Mouse (Mus musculus) stomach, embryonic 16.5 days (tissue): ENCODE results near the gene Abca2. TPM values are rescaled to one million over a fixed set of nuclear protein-coding genes. Genes with fewer than 3 reads are reported as not detected.

Experiments used
- ATAC-seq: fragments of 200-750 bp; cut with Nextera tagmentation; 2 replicates; pipeline ENCODE4 v1.8.0; 2017; ENCODE audit warnings: moderate number of reproducible peaks, moderate TSS enrichment; ENCODE audit not compliant: insufficient read depth, low FRiP score
- H3K27ac ChIP-seq: fragments of 300-500 bp; sonication (generic); 2 replicates; pipeline ENCODE4 v1.5.1; 2014; ENCODE audit warnings: low read length
- H3K27me3 ChIP-seq: fragments of 300-500 bp; sonication (generic); 2 replicates; pipeline ENCODE4 v1.6.1; 2014; ENCODE audit warnings: low read length, control low read depth, mixed read lengths; ENCODE audit not compliant: control insufficient read depth, insufficient read depth
- H3K36me3 ChIP-seq: fragments of 300-500 bp; sonication (generic); 2 replicates; pipeline ENCODE4 v1.6.1; 2014; ENCODE audit warnings: low read length; ENCODE audit not compliant: control insufficient read depth, insufficient read depth
- H3K4me1 ChIP-seq: fragments of 300-500 bp; sonication (generic); 2 replicates; pipeline ENCODE4 v1.6.1; 2014; ENCODE audit warnings: low read length, control low read depth, mixed read lengths; ENCODE audit not compliant: control insufficient read depth, insufficient read depth
- H3K4me2 ChIP-seq: fragments of 300-500 bp; sonication (generic); 2 replicates; pipeline ENCODE4 v1.6.1; 2014; ENCODE audit warnings: low read depth, low read length, mixed read lengths
- H3K4me3 ChIP-seq: fragments of 300-500 bp; sonication (generic); replicated peaks from 2 replicates; pipeline ENCODE4 v1.5.1; 2014; ENCODE audit warnings: mild to moderate bottlenecking, low read length
- H3K9ac ChIP-seq: fragments of 300-500 bp; sonication (generic); 2 replicates; pipeline ENCODE4 v1.6.1; 2014; ENCODE audit warnings: low read length
- H3K9me3 ChIP-seq: fragments of 300-500 bp; sonication (generic); replicated peaks from 2 replicates; pipeline ENCODE4 v1.6.1; 2016; ENCODE audit warnings: low read length, control low read depth; ENCODE audit not compliant: control insufficient read depth
- WGBS: fragments of 180-500 bp; shearing (Covaris S2); extraction: QIAGEN DNeasy Blood & Tissue Kit; methylation state at CpG from one replicate; pipeline ENCODE4 v1.1.7; 2014; 5-methylcytosine and 5-hydroxymethylcytosine counted together
- polyA plus RNA-seq: library from polyadenylated mRNA; unstranded; fragments of >200 nt; fragmentation: Nextera tagmentation; extraction: Ambion mirVana; gene quantifications from 2 replicates; pipeline ENCODE4 v1.2.1, GENCODE M21; 2015

Abca2 gene
- polyA plus RNA-seq, 1 experiment from 2014 or later, result 4.0 TPM

- H3K4me1 ChIP-seq, result 0 out of 2 replicates have a peak, but pooled peaks cover 5% of the 10 kb centered on the region
- no peak overlapping the region for H3K9ac ChIP-seq
- no peaks in the 10 kb centered on the region for H3K27me3 ChIP-seq
- H3K27ac ChIP-seq, result no peak overlapping the region
- ATAC-seq, result no peak
- 33% methylated on average over 1 of the region's 1 CpGs for WGBS
- no peak overlapping the region for H3K4me2 ChIP-seq
- no peaks in the 10 kb centered on the region for H3K9me3 ChIP-seq
- H3K36me3 ChIP-seq, result 0 out of 2 replicates have a peak, but pooled peaks cover 4% of the 10 kb centered on the region
- no peak overlapping the region for H3K4me3 ChIP-seq
These were observed 24.4 kb downstream of the Abca2 start for GRCm38 (mm10) chr2:25452951-25453350.

GRCm38 (mm10) chr2:25456205-25456953, 27.9 kb downstream of the Abca2 start, which contains the start of gene Clic3:
Gene Clic3, plus strand, starts transcription at chr2:25456838.
- H3K36me3 ChIP-seq, result 0 out of 2 replicates have a peak, but pooled peaks cover 8% of the 10 kb centered on the region
- peak within 1 kb of the TSS; percentile 63 for H3K27ac ChIP-seq
- H3K27me3 ChIP-seq, result no peaks in the 10 kb centered on the region
- H3K9ac ChIP-seq, result peak within 1 kb of the TSS; percentile 17
- no peak within 1 kb of the TSS for H3K4me3 ChIP-seq
- ATAC-seq, result peak; percentile 50
- H3K9me3 ChIP-seq, result no peaks in the 10 kb centered on the region
- peak within 1 kb of the TSS; percentile 11 for H3K4me2 ChIP-seq
- H3K4me1 ChIP-seq, result peaks cover 27% of the 10 kb centered on the region
- 33% methylated on average over 14 of the region's 14 CpGs for WGBS

GRCm38 (mm10) chr2:25457022-25457896, 28.8 kb downstream of the Abca2 start:
- Histone ChIP-seq H3K27ac (peak overlapping the region; percentile 63; the same call in 1 of the 2 replicates), H3K4me3 (no peak overlapping the region)

GRCm38 (mm10) chr2:25458911-25459310, 30.4 kb downstream of the Abca2 start:
- H3K27me3 ChIP-seq, result no peaks in the 10 kb centered on the region
- ATAC-seq, result peak; percentile 37; the same call in 1 of the 2 replicates
- H3K4me1 ChIP-seq, result peaks cover 30% of the 10 kb centered on the region
- H3K27ac ChIP-seq, result peak overlapping the region; percentile 95
- H3K9me3 ChIP-seq, result no peaks in the 10 kb centered on the region
- WGBS, result 51% methylated on average over 5 of the region's 5 CpGs
- H3K36me3 ChIP-seq, result 0 out of 2 replicates have a peak, but pooled peaks cover 8% of the 10 kb centered on the region
- peak overlapping the region; percentile 81 for H3K9ac ChIP-seq
- H3K4me2 ChIP-seq, result peak overlapping the region; percentile 78; the same call in 1 of the 2 replicates
- no peak overlapping the region for H3K4me3 ChIP-seq

More at GRCm38 (mm10) chr2:25457022-25457896, 28.8 kb downstream of the Abca2 start:
- Histone ChIP-seq H3K4me1 (peaks cover 30% of the 10 kb centered on the region), H3K4me2 (peak overlapping the region; percentile 11), H3K9ac (peak overlapping the region; percentile 17; the same call in 1 of the 2 replicates), H3K9me3 (no peaks in the 10 kb centered on the region), H3K36me3 (0 out of 2 replicates have a peak, but pooled peaks cover 8% of the 10 kb centered on the region), H3K27me3 (no peaks in the 10 kb centered on the region)
- no peak for ATAC-seq
- 83% methylated on average over 9 of the region's 9 CpGs for WGBS

GRCm38 (mm10) chr2:25460135-25460534, 31.6 kb downstream of the Abca2 start:
- ATAC-seq, result 0 out of 2 replicates have a peak, but pooled peaks have one; percentile 1
- Histone ChIP-seq H3K27me3 (no peaks in the 10 kb centered on the region), H3K4me3 (peak overlapping the region; percentile 79), H3K36me3 (0 out of 2 replicates have a peak, but pooled peaks cover 8% of the 10 kb centered on the region), H3K9me3 (no peaks in the 10 kb centered on the region), H3K4me2 (peak overlapping the region; percentile 78), H3K27ac (peak overlapping the region; percentile 95), H3K9ac (peak overlapping the region; percentile 81), H3K4me1 (peaks cover 30% of the 10 kb centered on the region)
- 28% methylated on average over 5 of the region's 5 CpGs for WGBS

- Histone ChIP-seq H3K4me2 (peak within 1 kb of the TSS; percentile 78), H3K4me1 (peaks cover 29% of the 10 kb centered on the region), H3K4me3 (peak within 1 kb of the TSS; percentile 79), H3K27ac (peak within 1 kb of the TSS; percentile 95), H3K36me3 (0 out of 2 replicates have a peak, but pooled peaks cover 8% of the 10 kb centered on the region), H3K9ac (peak within 1 kb of the TSS; percentile 81), H3K9me3 (no peaks in the 10 kb centered on the region), H3K27me3 (no peaks in the 10 kb centered on the region)
- under 1% methylated on average over 48 of the region's 48 CpGs for WGBS
- peak; percentile 91 for ATAC-seq
These were observed 32.2 kb downstream of the Abca2 start, which contains the start of gene Paxx for GRCm38 (mm10) chr2:25460551-25461309. Gene Paxx, minus strand, starts transcription at chr2:25461094.

GRCm38 (mm10) chr2:25461407-25461806, 32.9 kb downstream of the Abca2 start:
- ATAC-seq, result no peak
- Histone ChIP-seq H3K36me3 (0 out of 2 replicates have a peak, but pooled peaks cover 8% of the 10 kb centered on the region), H3K4me2 (peak overlapping the region; percentile 78), H3K4me3 (peak overlapping the region; percentile 79), H3K27ac (peak overlapping the region; percentile 84), H3K4me1 (peaks cover 25% of the 10 kb centered on the region), H3K9ac (peak overlapping the region; percentile 81), H3K9me3 (no peaks in the 10 kb centered on the region), H3K27me3 (no peaks in the 10 kb centered on the region)
- 17% methylated on average over 3 of the region's 3 CpGs for WGBS

GRCm38 (mm10) chr2:25463630-25464029, 35.1 kb downstream of the Abca2 start:
- WGBS, result 89% methylated on average over 3 of the region's 3 CpGs
- no peak overlapping the region for H3K4me3 ChIP-seq
- no peak for ATAC-seq

More at GRCm38 (mm10) chr2:25463630-25464029, 35.1 kb downstream of the Abca2 start:
- Histone ChIP-seq H3K27me3 (no peaks in the 10 kb centered on the region), H3K9ac (no peak overlapping the region), H3K27ac (no peak overlapping the region), H3K4me1 (peaks cover 23% of the 10 kb centered on the region), H3K36me3 (no peaks in the 10 kb centered on the region), H3K4me2 (no peak overlapping the region), H3K9me3 (no peaks in the 10 kb centered on the region)
